Mouse (Mus musculus): ENCODE results near the gene Foxr2. TPM values are rescaled to one million over a fixed set of nuclear protein-coding genes. Genes with fewer than 3 reads are reported as not detected.

Gene Foxr2
- total and polyA plus RNA-seq, 2 experiments from 2014 or later = 0.58 to 0.84 TPM

- no peaks in the 10 kb centered on the region for H3K36me3 ChIP-seq (ENCODE audit: insufficient read depth, low read length)
- ATAC-seq (no peak), DNase-seq (ENCODE audit: low spot score) (no peak)
- 83% methylated on average over 2 of the region's 2 CpGs for WGBS
- no peak overlapping the region for H3K9ac ChIP-seq (replicated peaks; ENCODE audit: low read length)
- no peak overlapping the region for H3K27ac ChIP-seq
- no peaks in the 10 kb centered on the region for H3K9me3 ChIP-seq (ENCODE audit: low read length)
- TF ChIP-seq CTCF (IDR thresholded peaks at IDR 0.05; ENCODE audit: low read depth) = no peak
- H3K27me3 ChIP-seq (ENCODE audit: insufficient read depth, low read length) = no peaks in the 10 kb centered on the region
- no peak overlapping the region for H3K4me3 ChIP-seq (ENCODE audit: low read length)
- no peaks in the 10 kb centered on the region for H3K4me1 ChIP-seq (ENCODE audit: insufficient read depth, low read length)
- no peak overlapping the region for H3K4me2 ChIP-seq (ENCODE audit: low read depth, low read length)
Measured at GRCm38 (mm10) chrX:153182221-153182620, 63.6 kb downstream of the Foxr2 start.

Other genes starting within 250 kb of the Foxr2 start
- gene Usp51, start 112.3 kb upstream of the Foxr2 start, total RNA-seq (2014; rRNA removed) = 3.2 and 3.7 TPM in 2 replicates
- 2.8 and 3.1 TPM in 2 replicates for gene Usp51, start 112.3 kb upstream of the Foxr2 start, polyA plus RNA-seq (2015; fragmentation: Nextera tagmentation; extraction: Ambion mirVana)
- gene Mageh1, start 81.2 kb upstream of the Foxr2 start, total RNA-seq (2014; rRNA removed) = 79.8 and 80.1 TPM in 2 replicates
- 115 and 120 TPM in 2 replicates for gene Mageh1, start 81.2 kb upstream of the Foxr2 start, polyA plus RNA-seq (2015; fragmentation: Nextera tagmentation; extraction: Ambion mirVana)
- 57.5 and 62.8 TPM in 2 replicates for gene Rragb, start 21.2 kb downstream of the Foxr2 start, total RNA-seq (2014; rRNA removed)
- 13.2 and 13.7 TPM in 2 replicates for gene Rragb, start 21.2 kb downstream of the Foxr2 start, polyA plus RNA-seq (2015; fragmentation: Nextera tagmentation; extraction: Ambion mirVana)
- 13.6 and 14.0 TPM in 2 replicates for gene Klf8, start 118.7 kb downstream of the Foxr2 start, total RNA-seq (2014; rRNA removed)
- gene Klf8, start 118.7 kb downstream of the Foxr2 start, polyA plus RNA-seq (2015; fragmentation: Nextera tagmentation; extraction: Ambion mirVana) = 3.4 and 4.4 TPM in 2 replicates

All from hindbrain, postnatal 0 days (tissue).